11 mouse cellular contexts compared by ENCODE assay signal in genomic region chr8:119020781-119021180, GRCm38 (mm10).
A peak's percentile ranks its signal among the peaks of the same experiment; 100 is the strongest.
DNase-seq lines count a peak whose midpoint lies in the region; ATAC-seq lines count a peak whose summit lies in the region.
"Had no signal": no experiment of that assay in that cellular context is flagged by ENCODE, and none has a peak within 500 bp of the region (broad histone marks: within the 10 kb centered on the region; RNA-seq: fewer than 3 reads in every experiment).

No protein-coding gene starts in this region.

- peaks cover 11% of the 10 kb centered on the region; the same call in 1 of the 2 replicates for H3K9me3 ChIP-seq in liver, embryonic 12.5 days (replicated peaks)
- no peaks in the 10 kb centered on the region for H3K9me3 ChIP-seq in limb, embryonic 10.5 days (replicated peaks)

- H3K4me1 ChIP-seq in liver, embryonic 12.5 days = no peaks in the 10 kb centered on the region
- H3K4me1 ChIP-seq in limb, embryonic 10.5 days = 0 out of 2 replicates have a peak, but pooled peaks cover 3% of the 10 kb centered on the region
- H3K4me1 ChIP-seq: megakaryocyte, embryonic 14.5 days had no signal

- peak; percentile 31 to 48 for DNase-seq in cerebellum, postnatal 36 days
- DNase-seq in cerebellum, postnatal 14 days = no peak
- peak; percentile 85 for DNase-seq in right cerebral cortex, adult 18-20 months
- DNase-seq in right cerebral cortex, postnatal 4 days = no peak
- DNase-seq in left cerebral cortex, adult 18-20 months (ENCODE audit: low spot score in 2 of 2) = peak; percentile 74 to 82
- no peak for DNase-seq in urinary bladder, adult 18-20 months (ENCODE audit: low spot score in 2 of 2)
- no peak for DNase-seq in limb, embryonic 10.5 days (ENCODE audit: low spot score)

- ATAC-seq in liver, embryonic 12.5 days = no peak

- WGBS in liver, embryonic 12.5 days (ENCODE audit: insufficient replicate concordance) = 67% methylated on average over 11 of the region's 11 CpGs
- WGBS in limb, embryonic 10.5 days = 46% methylated on average over 11 of the region's 11 CpGs

- no peak overlapping the region for H3K9ac ChIP-seq in liver, embryonic 12.5 days
- H3K9ac ChIP-seq: limb, embryonic 13.5 days had no signal

- H3K27me3 ChIP-seq in liver, embryonic 12.5 days (replicated peaks) = no peaks in the 10 kb centered on the region
- no peaks in the 10 kb centered on the region for H3K27me3 ChIP-seq in limb, embryonic 10.5 days (ENCODE audit: low read depth, poor library complexity, severe bottlenecking)
- H3K27me3 ChIP-seq: CH12.LX; megakaryocyte, embryonic 14.5 days had no signal

- no peak overlapping the region for H3K4me3 ChIP-seq in liver, embryonic 12.5 days
- H3K4me3 ChIP-seq in limb, embryonic 10.5 days = no peak overlapping the region
- H3K4me3 ChIP-seq: limb, embryonic 13.5 days; megakaryocyte, embryonic 14.5 days had no signal

- no peak overlapping the region for H3K27ac ChIP-seq in liver, embryonic 12.5 days
- no peak overlapping the region for H3K27ac ChIP-seq in limb, embryonic 10.5 days
- H3K27ac ChIP-seq: limb, embryonic 13.5 days had no signal

- H3K36me3 ChIP-seq in liver, embryonic 12.5 days = no peaks in the 10 kb centered on the region
- no peaks in the 10 kb centered on the region for H3K36me3 ChIP-seq in limb, embryonic 10.5 days
- H3K36me3 ChIP-seq: limb, embryonic 13.5 days had no signal

- H3K4me2 ChIP-seq in liver, embryonic 12.5 days = no peak overlapping the region
- H3K4me2 ChIP-seq: limb, embryonic 13.5 days had no signal

Comparison
In these comparisons a context has a peak if more than half of its experiments do, and no peak if none do; other contexts are left out.
1. DNase-seq: peak in cerebellum, postnatal 36 days (2 of 2), right cerebral cortex, adult 18-20 months (single experiment) and left cerebral cortex, adult 18-20 months (2 of 2); none in cerebellum, postnatal 14 days (0 of 2), right cerebral cortex, postnatal 4 days (single experiment), urinary bladder, adult 18-20 months (0 of 2) and limb, embryonic 10.5 days (single experiment).